Mouse (Mus musculus): ENCODE results near the gene Timp1.

Gene Timp1

DNA sequence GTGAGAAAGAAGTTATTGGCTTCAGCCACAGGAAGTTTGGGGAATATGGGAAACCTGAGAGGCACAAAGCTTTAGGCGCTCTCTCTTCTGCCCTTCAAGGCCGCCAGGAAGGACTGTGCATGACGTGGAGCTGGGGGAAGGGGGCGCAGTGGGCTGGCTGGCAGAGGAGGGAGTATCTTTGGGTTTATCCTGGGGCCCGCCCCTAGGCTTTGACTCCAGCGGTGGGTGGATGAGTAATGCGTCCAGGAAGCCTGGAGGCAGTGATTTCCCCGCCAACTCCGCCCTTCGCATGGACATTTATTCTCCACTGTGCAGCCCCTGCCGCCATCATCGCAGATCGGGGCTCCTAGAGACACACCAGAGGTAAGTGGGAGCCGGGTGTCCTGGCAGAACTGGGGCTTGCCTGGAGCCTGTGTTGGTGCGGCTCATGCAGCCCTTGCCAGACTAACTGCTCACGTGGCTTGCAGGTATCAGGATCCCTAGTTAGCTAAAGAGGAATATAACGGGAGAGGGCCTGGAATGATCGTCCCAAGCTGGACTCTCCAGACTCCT lies at the start of gene Timp1:
Gene Timp1, plus strand, starts transcription at position 205 of the 552 bp plus-strand sequence.
- peak; percentile 20 to 27 for DNase-seq

DNA sequence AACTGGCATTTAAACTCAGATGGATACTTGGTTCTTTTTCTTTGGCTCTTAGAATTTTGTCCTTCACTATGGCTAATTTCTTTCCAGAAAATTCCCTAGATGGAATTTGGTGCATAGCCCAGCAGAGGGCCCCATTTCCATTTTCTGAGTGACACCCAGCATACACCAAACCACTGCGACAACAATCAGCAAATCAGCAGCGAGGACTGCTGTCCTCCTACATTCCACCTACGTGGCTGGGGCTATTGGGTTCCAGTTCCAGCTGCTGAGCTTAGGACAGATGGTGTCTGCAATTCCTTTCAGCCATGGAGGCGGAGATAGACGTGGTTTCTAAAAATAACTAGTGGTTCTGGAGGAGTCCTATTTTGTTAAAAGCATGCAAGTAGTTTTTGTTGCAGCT lies 41.0 kb upstream of the Timp1 start:
- DNase-seq = peak; percentile 32 to 50

DNA sequence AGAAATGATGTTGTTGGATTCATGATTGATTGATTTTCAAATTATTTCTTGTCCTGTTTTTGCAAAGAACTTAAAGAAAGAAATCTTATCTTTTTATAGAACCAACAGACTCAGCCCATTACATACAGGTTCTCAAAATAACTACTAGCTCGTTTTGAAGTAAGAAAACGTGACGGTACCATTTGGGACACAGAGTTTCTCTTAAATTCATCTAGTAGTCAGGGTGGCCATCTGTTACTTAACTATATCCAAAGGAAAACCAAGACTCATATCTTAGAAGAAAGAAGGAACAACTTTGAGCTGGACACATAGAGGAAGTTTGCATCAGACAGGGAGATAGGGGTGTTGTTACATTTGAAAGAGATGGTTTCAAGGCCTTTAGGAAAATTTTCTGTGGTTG lies 22.7 kb upstream of the Timp1 start:
- no peak for DNase-seq

DNA sequence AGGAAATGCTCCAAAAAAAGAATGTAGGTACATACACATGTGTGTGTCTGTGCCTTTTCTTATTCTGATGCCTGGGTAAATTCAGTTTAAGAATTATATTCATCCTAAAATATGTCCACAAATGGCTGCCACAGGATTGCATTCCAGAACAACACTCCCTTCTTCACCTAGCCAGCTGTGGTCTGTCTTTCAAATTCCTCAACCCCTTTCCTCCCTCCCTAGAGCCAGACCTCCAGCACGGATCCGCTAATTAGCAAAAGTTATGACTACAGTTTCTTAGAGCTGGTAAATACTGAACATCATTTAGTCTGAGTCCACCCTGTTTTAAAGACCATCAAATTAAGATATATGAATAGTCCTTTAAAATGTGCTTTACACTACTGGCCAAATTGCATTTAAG lies 22.1 kb upstream of the Timp1 start:
- no peak for DNase-seq

DNA sequence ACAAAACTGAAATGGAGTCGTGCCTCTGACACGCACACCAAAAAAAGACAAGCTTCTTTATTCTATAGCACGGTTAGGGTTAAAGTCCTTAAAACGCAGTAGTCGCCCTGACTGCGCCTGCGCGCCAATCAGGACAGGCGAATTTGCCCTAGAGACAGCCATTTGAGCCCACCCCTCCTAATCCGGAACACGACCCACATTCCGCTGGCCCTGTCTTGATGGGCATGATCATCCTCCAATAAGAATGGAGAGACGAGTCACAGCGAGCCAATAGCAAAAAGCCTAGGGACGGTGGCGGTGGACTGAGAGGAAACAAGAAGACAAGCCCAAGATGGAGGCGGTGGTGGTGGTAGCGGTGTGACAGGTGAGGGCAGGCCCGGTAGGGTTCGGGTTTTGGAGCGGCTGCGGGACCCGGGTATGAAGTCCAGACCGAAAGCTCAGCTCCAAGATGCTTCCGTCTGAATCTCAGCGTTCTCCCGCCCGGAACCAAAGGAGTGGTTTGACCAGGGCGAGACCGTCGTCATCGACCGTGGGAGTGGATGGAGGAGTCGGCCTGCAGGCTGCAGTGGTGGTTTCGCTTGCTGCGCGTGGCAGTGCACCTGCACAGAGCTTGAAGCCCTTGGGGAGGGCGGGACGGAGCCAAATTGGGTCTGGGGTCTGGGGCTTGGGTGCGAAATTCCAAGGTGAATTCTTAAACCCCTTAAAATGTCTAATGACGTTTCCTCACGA lies 21.5 kb upstream of the Timp1 start:
- peak; percentile 95 for DNase-seq

DNA sequence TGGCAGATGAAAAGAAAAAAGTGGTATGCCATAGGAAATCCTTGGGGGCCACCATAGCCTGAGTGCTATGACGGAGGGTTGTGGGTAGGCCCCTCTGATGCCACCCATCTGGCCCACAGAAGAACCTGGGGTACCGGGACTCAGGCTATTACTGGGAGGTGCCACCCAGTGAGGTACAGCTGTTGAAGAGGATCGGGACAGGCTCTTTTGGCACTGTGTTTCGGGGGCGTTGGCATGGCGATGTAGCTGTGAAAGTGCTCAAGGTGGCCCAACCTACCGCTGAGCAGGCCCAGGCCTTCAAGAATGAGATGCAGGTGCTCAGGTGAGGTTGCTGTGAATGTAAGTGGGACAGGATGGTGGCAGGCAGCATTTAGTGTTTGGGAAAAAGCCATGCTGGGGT lies 16.2 kb upstream of the Timp1 start:
- no peak for DNase-seq

DNA sequence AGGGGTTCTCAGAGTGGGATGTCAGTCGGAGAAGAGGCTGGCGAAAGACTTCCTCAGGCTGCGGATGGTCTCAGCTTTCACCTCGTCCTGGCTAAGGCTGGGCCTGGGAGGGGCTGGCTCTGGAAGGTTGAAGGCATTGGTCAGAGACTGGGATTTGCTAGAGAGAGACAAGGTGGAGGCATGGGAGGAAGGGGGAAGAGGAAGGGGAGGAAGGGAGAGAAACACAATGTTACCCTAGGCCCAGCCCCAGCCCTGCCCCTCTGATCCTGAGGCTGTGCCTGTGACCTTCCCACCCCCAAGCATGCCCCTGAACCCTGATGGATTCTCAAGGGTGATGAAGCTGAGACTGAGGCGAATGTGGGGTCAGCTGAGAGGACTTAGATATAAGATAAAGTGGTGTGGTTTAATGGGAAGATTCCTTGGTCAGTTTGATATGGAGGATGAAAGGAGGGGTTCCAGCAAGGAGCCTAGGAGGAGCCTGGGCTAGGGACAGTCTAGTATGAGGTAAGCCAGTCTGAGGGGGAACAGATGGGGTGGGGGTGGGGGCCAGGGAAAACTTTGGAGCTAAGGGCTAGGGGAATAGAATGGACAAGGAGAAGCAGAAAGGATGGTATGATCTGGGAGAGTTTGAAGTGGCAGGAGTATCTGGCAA lies 8.4 kb upstream of the Timp1 start:
- no peak for DNase-seq

DNA sequence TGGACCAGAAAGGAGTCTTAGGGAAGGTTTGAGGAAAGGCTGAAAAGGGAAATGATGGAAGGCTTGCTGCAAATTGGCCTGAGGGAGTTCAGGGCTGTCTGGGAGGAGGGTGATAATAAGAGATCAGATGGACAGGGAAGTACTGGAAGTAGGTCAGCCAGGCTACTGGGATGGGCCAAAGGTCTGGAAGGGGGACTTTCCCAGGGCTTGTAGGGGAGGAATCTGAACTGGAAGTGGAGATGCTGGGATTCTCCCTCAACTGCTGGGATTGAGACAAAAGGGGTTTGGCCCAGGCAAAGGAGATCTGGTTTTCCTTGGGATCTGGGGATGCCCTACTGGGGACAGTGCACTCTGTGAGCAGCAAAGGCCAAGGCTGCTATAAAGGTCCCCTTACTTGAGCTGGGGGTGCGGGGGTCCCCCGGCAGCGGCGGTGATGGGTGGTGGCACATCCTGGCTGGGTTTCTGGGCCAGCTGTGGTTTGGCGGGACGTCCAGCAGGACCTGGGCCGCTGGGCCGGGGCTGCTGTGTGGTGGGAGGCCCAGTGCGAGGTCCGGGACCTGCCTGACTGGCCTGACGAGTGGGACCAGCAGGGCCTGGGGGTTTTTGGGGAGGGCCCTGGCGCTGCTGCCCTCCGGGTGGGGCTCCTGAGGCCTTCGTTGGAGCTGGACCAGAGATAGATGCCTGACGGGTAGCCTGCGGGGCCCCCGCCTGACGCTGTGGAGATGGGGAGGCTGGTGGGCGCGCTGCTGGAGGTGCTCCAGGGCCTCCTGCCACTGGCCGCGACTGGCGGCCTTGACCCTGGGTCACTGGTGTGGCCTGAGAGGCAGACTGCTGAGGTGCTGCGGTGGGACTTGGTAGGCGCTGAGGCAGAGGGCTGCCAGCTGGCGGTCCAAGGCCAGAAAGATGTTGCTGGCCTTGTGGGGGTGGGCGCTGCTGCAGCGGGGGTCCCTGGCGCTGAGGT lies 7.6 kb upstream of the Timp1 start:
- DNase-seq = no peak

DNA sequence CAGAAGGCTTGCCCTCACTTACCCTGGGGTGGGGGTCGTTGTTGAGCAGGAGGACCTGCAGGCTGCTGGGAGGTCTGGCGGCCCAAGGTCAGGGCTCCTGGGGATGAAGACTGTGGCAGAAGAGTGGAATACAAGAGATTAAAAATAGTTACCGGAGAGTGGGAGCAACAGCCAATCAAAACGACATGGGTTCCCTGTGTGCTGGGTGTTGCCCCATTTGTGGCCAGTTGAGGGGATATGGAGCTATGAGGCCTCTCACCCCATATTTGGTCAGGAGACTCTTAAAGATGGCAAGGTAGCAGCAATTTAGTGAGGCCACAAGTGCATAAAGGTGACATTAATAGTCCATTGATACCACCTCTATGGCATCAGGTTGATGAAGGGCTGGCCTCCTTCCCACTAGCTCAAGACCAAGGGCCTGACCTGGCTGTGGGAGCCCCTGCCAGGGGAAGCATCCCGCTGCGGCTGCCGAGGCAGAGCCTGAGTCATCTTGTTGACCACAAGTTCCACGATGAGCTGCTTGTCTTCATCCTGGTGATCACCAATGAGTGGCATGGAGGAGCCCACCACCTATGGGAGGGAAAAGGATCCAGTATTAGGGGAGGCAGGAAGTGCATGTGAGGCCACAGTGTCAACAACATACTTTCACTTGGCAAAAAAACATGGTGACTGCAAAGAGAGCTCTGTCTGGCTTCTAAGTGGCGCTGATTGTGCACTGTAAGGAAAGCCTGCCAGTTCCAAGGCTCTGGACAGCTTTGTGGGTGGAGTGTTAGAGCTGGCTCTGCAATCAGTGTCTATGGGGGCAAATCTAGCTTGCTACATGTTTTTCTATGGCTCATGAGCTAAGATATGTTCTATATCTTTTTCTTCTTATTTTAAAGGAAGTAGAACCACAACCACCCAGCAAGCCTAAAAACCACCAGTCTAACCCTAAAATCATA lies 6.5 kb upstream of the Timp1 start:
- no peak for DNase-seq

DNA sequence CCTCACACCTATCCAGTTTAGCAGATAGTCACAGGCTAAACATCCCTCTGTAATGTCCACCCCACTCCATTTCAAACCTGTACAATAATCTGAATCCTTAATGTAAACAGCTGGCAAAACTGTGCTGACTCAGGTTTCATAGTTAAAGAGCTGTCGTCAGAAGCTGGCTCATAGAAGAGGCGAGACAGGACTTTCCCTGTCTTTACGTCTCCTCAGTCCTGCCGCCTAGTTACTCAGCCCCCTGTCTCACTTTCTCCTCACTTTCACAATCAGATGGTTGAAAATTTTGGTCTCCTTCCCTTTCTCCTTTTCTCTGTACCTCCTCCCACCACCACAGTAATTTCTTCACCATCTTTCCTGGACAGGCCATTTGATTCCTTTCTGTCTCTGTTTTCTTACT lies 1.9 kb upstream of the Timp1 start:
- DNase-seq = no peak

DNA sequence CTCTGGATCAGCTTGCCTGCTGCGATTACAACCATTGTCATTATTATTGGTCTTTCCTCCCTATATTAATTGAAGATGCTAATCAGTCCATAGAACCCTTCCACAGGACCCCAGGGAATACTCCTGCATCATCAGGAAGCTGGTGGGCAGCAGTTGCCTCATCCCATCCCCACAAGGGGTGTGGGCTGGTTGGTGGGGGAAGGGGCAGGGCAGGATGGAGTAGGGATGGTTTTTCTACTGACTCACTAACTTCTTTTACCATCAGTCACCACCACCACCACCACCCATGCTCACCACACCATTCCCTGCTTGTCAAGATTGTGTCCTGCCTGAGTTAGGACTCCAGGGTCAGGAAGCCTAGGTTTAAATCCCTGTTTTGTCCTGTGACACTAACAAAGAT lies 763 bp upstream of the Timp1 start:
- no peak for DNase-seq

DNA sequence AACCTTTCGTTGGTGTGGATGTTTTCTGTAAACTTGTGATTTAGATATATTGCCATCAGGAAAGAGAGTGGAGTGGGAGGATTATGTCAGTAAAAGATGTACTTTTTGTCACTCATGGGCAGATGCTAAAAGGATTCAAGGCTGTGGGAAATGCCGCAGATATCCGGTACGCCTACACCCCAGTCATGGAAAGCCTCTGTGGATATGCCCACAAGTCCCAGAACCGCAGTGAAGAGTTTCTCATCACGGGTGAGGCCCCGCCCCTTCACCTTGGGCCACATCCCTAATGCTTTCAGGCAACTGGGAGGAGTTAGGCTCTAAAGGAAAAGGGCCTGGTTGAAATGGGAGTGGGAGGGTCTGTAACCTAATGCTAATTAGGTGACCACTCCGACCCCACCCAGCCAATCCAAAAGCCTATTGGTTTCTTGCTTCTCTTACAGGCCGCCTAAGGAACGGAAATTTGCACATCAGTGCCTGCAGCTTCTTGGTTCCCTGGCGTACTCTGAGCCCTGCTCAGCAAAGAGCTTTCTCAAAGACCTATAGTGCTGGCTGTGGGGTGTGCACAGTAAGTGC lies 3.0 kb downstream of the Timp1 start:
- no peak for DNase-seq

DNA sequence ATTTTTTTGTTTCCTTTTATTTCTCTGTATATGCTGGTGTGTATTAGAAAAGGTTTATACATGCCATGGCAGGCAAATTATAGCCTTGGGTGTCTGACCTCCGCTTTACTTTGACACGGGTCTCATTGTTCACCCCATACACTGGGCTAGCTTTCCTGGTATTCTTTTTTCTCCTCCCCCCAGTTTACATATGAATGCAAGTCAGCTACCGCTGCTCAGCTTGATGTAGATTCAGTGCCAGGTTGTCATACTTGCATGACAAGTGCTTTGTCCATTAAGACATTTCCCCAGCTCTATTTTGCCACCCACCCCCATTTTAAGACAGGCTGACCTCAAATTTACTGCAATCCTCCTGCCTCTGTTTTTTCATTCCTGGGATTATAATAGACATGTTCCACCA lies 5.3 kb downstream of the Timp1 start:
- DNase-seq = no peak

DNA sequence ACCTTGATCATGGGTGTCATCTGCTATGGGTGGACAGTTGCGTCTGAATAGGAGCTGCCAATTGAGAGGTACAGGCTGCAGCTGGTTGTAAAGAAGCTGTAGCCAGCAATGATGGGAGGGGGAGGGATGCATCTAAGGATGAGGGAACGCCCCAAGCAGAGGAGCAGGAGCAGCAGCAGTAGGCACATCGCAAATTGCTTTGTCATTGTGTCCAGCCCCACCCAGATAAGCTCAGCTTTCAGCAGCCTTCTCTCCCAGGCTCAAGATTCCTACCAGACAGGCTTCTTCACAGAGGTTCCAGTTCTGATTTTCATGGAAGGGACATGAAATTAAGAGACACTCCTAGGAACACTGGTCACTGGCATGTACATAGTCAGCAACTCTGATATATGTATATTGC lies 40.1 kb downstream of the Timp1 start:
- DNase-seq = no peak

DNA sequence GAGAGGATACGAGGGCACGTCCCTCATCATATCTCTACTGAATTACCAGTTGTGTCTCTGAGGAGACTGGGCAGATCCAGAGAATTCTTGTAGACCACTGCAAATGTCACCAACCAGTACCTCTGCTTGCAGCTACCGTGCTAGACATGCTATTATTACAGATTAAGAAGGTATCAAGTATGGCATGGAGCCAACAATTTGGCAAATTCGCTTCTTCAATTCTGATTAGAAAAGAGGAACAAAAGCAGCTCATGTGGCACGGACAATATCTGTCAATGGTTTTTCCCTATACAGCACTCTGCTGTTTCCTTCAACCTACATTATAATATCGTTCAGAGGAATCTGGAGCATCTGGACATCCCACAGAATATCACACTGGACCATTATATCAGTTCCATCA lies 43.8 kb downstream of the Timp1 start:
- no peak for DNase-seq

DNA sequence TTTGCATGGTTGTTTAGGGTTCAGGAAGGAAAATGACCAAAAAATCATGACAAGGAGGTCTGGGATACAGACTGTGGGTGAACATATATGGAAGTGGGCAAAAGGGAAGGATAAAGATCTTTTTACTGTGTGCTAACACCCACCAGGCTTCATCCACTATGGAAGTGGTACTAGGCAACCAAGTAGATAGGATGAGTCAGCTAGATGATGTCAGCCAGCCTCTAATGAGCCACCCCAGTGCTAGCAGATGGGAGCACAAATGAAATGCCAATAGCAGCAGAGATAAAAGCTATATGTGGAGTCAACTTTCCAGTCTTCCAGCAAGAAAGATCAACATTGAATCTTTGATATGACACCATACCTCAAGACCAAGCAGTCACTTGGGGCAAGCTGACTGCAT lies 45.1 kb downstream of the Timp1 start:
- no peak for DNase-seq

DNA sequence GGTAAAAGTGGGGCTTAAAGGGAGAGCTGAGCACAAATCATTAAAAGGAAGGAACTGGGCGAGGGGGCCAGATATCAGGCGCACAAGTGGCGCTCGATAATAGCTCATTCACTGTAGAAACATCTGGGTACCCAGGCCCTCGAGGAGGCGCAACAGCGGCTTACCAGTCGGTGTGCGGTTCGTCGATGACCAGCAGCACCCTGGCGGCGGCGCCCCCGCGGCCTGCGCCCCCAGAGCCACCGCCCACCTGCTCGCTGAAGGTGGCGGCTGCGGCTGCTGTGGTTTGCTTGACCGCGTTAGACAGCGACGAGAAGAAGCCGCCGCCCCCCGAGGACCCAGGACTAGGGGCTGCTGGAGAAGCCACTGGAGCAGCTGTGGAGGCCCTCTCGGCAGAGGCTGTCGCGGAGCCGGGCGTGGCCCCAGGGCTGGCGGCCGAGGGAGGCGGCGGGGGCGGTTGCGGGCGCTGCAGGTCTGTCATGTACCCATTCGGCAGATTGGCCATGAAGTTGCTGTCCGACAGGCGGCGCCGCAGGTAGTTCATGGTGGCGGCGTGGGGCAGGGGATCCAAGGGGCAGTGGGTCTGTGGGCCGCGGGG lies 50.4 kb downstream of the Timp1 start:
- no peak for DNase-seq

DNA sequence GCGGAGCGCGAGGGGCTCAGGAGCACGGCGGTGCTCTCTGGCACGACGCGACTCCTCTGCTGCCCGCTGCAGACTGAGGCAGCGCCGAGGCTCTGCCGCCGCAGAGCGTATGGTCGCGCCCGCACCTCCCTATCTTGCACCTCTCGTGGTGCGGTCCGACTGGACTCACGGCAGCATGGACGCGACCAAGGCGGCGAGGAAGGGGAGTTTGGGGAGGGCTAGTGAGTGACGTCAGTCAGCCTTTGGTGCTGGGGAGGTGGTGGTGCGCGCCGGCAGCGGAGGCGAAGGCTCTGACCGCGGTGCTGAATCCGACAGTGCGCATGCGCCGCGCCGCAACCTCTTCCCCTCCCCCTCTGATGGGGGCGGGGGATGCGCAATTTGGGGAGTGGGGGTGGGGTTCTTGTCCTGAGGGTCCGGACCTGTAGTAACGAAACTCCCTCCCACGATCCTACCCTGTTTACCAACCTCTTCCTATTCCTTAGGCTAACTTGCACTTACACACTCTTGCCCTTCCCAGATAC lies 50.9 kb downstream of the Timp1 start, which contains the start of gene Syn1:
Gene Syn1, minus strand, starts transcription at position 161 of the 521 bp plus-strand sequence.
- DNase-seq = peak; percentile 79 to 81

DNA sequence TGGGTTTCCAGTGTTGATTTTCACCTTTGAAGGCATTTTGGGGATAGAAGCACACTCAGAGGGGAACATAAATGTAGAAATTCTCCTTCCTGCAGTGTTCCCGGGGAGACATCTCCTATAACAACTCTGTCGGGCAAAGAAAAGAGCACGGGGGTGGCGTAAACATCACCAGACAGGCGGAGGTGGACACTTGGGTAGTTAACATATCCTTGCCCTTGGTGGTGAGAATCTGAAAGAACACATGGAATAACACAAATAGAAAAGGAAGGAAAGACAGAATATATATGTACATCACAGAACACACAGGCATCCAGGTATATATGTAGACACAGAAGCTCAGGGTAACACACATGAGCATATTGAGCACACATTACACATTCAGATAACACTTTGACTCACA lies 51.4 kb downstream of the Timp1 start:
- no peak for DNase-seq

DNA sequence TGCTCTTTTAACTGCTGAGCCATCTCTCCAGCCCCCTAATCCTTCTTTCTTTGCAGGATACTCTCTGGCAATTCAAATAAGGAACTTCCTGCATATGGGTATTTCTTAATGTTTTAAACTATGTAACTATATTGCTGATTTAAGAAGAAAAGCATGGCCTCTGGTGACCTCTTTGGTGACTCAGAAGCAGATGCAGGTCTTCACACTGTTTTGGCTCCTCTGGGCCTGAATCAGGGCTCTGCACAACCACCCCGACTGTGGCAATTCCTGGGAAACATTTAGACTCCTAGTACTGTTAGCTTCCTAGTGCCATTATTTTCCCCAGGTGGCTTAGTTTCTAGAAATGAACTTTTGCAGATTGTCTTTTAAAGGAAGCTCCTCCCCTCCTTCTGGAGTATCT lies 53.5 kb downstream of the Timp1 start:
- no peak for DNase-seq
